Mouse (Mus musculus) MN1 (cell line): ENCODE data around the gene Abhd17b.
"Not testable (repeated sequence)": the region's sequence is repeated elsewhere in the genome, so short reads cannot be mapped to it uniquely, and the experiment has no call there.

ENCODE experiments used
- DNase-seq: peaks from one replicate; pipeline ENCODE4 v3.0.0-alpha.2; 2016; ENCODE audit warnings: low spot score

Gene Abhd17b

DNA sequence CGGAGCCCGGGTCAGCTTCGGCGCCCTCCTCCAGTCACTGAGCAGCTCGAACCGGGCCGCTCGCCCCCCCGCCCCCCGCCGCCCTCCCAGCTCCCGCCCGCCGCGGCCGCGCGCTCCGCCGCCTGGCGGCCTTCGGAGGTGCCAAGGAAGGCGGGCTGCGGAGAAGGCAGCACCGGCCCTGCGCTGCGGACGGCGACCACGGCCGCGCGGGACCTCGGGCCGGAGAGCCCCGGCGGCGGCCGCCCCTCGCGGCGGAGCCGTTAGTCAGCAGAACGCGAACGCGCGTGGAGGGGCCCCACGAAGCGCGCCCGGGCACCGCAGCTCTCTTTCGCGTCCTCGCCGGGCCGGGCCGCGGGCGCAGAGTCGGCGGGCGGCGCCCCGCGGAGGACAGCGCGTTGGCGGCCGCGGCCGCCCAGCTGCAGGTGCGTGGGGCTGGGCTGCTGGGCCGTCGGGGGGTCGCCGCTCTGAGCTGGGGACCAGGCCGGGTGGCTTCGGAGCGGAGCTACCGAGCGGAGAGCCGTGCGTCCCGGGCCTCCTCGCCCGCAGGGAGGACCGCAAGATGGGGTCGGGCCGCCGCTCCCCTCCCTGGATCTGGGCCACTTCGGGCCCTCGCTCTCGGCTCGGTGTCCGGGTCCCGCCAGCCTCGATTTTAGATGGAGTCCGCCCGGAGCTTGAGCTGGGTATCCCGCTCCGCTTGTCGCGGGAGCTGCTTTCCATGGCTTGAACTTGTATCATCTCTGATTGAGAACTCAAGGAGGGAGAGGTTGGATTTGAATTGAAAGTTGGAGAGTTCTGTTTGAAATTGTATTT, at the start of gene Abhd17b:
Abhd17b (plus strand) TSS at position 14 of the 810 bp plus-strand sequence.
- DNase-seq, result peak; percentile 53

DNA sequence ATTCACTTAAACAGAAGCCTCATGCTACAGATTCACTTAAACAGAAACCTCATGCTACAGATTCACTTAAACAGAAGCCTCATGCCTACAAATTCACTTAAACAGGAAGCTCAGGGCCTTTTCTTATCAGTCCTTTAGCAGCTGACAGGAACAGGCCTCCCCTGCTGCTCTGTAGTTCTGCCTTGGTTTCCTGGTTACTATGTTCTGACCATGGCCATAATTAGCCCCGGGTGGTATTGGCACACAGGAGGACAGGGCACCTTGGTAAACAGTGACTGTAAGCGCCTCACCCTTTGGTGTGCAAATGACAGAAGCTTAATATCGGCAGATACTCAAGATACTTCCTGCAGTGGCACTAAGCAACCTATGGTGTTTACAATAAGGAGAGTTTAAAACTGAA, 49.1 kb upstream of the Abhd17b start:
- no peak for DNase-seq

DNA sequence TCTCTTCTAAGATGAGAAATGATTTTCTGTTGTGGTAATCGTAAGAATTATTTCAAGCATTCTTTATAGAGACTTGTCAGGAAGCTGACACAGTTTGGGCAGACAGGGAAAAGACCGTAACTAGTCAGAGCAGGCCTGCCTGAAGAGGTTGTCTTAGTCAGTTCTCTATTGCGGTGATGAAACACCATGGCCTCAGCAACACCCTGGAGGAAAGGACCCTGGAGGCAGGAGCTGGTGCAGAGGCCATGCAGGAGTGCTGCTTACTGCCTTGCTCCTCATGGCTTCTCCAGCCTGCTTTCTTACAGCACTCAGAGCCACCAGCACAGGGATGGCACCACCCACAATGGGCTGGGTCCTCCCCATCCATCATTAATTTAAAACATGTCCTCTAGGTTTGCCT, 47.7 kb upstream of the Abhd17b start:
- DNase-seq, result no peak

DNA sequence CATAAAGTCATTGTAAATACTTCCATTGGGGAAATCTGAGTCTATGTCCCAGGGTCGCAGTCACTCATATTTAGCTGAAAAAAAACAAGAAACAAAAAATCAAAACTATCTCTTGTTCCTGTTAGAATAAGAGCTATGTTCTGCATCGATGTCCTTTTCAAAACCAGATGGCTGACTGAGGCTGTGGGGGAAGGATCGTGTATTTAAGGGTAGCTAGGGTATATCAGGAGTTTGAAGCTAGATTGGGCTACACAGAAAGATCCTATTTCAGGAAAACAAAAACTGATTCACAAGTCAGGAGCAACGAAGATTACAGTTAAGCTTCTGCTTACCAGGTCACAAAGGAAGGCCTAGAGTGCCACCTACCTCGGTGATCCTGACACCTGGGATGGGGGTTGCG, 42.7 kb upstream of the Abhd17b start:
- no peak for DNase-seq

DNA sequence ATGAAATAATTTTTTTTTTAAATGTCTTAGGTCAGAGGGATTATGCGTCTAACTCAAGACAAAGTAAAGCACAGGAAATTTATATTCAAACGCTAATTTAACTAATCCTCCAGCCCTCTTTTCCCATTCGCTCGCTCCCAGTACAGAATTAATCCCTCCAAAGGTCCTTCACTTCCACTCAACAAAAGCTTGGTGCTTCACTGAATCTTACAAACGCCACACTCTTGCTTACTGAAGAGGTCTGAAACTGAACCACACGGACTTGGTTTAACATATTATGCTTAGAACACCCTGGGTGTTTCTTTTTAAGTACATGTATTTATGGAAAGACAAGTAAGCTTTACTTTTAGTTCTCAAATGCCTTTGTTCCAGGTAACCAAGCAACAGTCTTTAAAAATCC, 41.7 kb upstream of the Abhd17b start:
- no peak for DNase-seq

DNA sequence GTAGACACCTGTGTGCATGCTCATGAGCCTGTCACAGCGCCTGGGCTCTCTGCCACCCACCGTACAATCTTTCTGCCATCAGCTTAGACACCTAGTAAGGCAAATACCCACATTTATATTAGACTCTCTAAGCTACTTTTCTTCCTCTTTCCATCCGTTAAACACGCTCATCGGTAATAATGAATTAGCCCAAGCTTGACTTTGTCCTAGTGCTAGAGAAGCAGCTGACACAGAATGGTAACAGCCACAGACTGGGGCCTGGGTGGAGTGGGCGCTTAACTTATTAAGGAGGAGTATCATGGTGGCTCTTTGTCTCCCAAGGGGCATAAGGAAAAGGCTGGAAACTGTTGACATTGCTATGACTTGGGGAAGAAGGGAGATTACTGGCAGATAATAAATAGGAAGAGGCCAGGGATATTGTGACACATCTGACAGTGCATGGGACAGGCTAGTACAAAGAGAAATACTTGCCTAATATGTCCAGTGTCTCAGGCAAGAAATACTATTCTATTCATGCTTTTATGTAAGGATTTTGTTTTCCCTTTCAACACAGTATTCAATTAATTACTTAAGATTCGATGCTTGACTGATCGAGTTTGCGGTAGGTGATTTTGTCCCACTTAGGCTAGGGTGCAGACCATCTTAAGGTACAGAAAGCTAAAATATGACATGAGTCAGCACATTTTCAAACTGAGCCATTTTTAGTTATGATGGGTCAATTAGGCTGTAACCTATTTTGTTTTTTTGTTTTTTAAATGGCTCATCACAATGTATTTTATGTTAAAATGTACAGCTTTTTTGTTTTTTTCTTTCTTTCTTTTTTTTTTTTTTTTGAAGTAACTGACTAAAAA, 41.0 kb upstream of the Abhd17b start:
- DNase-seq, result no peak

DNA sequence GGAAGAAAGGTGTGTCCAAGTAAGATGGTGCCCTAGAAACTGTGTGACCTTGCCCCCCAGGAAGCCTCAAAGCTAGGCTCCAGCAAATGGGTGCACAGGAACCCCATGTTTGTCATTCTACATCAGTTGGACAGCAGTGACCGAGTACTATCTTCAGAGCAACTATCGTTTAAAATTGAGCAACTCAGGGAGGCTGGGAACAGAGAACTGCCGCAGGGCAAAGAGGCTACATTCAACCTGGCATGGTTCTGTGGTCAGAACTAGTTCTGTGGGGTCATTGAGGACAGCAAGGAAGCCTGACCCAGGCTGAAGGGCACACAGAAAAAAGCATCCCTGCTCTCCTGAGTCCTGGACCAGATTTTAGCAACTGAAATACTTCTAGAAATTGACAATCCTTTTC, 37.2 kb upstream of the Abhd17b start:
- DNase-seq, result no peak

DNA sequence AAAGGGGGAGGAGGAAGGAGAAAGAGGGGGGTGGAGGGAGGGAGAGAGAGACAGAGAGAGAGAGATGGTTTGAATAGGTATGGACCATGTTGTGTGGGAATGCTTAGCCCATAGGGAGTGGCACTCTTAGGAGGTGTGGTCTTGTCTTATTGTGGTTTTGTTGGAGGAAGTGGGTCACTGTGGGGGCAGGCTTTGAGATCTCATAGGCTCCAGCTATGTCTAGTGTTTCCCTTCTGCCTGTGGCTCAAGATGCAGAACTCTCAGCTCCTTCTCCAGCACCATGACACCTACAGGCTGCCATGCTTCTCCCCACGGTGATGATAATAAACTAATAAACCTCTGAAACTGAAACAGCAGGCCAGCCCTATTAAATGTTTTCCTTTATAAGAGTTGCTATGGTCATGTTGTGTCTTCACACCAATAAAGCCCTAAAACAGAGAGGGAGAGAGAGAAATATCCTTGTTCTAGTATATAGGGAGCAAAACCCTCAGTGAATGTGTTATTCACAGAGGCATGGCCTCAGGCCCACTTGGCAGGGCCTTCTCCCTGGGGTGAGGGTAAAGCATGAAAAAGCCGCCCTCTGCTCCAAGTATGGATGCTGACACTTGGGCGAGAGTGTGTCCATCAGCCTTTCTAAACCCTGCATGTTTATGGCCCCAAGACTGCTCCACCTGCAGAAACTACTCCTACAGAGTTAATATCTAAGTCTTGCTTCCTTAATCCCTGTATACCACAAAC, 29.4 kb upstream of the Abhd17b start:
- DNase-seq, result no peak

DNA sequence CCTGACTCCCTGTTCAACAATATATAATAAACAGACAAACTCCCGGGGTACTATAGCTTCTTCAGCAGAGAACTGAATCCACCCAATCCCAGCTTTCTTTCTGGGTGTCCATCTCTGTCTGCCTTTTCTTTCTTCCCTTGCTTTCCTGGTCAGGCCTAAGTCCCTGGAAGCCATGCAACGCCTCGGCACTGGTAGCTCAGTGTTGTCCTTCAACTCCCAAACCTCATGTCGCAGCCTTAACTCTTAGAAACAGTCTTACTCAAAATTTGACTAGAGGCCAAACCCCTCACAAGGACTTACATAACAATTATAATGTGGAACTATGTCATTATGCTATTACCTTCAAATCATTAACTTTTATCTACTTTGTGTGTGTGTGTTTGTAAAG, 28.8 kb upstream of the Abhd17b start:
- DNase-seq, result no peak

DNA sequence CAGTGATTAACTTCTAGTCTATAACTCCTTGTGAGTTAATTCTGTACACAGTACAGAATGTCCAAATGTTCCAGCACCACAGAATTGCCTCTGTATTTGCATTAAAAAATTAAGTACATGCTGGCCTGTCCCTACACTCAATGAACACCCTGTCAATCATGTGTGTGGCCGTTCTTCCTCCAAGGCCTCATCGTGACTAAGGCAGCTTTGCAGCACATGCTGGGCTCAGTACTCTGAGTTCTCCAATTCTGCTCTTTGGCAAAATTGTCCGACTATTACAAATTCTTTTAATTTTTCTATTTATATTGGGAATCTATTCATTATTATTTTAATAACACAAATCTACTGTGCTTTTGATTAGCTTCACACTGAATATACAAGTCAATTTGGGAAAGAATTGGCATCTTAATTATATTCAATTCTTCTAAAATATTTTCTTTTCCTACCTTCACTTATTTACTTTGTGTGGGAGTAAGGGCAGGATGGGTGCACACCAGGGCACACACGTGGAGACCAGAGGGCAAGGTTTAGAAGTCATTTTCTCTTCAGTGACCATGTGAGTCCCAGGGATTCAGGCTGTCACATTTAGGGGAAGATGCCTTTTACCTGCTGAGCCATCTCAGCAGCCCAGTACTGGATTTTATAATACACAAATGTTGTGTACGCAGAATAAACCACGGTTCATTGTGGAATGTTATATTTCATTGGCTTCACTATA, 26.6 kb upstream of the Abhd17b start:
- DNase-seq, result no peak

DNA sequence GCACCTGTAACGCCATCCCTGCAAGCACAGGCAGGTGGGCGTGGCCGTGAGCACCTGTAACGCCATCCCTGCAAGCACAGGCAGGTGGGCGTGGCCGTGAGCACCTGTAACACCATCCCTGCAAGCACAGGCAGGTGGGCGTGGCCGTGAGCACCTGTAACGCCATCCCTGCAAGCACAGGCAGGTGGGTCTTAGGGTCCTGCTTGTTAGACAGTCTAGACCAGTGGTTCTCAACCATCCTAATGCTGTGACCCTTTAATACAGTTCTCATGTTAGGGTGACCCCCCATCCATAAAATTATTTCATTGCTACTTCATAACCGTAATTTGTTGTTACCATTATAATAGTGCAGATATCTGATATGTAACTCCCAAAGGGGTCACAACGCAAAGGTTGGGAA, 24.5 kb upstream of the Abhd17b start:
- DNase-seq, result not testable (repeated sequence)

DNA sequence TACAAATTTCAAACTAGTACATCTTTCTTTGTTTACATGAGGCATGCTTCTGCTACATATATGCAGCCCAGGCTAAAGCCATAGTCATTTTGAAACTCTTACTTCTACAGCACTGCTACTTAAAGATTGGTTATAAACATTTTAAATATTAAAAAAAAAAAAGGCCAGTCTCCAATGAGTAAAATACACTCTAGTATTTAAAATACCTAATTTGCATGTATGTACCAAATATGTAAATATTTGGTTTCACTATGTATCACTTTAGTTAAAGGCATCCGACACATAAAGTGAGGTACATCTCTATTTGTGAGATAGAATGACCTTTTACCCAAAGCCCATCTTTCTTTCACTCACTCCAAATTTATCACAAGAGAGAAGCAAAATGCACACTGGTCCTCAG, 24.0 kb upstream of the Abhd17b start:
- DNase-seq, result no peak

DNA sequence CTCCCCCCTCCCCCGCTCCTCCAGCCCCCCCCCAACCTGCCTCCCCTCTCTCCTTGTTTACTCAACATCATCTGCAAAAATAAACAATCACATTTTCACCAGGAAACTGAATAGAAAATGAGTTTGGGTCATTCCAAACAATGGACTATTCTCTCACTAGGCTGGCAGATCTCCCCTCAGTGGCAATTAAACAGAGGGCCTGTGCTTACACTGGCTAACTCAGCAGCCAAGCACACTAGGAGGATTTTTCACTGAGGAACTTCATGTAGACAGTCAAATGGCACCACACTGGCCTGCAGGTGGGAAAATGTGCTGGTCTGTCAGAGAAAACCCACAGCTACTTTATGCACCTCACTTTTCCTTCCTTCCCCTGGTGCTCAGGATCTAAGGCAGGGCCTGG, 23.5 kb upstream of the Abhd17b start:
- no peak for DNase-seq

DNA sequence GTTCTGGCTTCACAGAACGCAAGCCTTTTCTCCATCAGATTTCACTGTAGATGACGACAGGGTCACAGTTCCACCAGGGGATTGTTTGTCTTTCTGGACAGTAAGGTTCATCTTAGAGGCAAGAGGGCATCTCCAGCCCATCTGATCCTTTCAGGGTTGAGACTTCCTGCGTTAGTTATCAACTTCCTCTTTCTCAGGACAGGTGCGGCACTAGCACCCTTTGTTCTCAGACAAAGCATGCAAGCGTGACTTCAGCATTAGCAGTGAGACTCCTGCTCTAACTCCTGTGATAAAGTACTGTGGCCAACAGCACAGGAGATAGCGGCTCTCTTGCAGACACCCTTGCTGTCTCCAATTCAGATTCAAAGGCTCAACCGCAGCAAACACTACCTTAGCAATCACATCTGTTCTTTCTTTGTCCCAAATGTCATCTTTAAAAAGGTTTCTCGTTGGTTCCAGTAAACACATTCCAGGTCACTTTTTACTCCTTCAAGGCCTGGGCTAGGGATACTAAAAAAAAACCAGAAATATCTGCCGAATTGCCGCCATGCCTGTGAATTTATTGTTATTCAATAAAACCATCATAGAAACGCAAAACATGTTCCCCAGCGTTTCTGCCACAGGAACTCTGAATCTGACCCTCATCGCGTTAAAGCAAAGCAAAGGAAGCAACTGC, 22.2 kb upstream of the Abhd17b start:
- no peak for DNase-seq

DNA sequence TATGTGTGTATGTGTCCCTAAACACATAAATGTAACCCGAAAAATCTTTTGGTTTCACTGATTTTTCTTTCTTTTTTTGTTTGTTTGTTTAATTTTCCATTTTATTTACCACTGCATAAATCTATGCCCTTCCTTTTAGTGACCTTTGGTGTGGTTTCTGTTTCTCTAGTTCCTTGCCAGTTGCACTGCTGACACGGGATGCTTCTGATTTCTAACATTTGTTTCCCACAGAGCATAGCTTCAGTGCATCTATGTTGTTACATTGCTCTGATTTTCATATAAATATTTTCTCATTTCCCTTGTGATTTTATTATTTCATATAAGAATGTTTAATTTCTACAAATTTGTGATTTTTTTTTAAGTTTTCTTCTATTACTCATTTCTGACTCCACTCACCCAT, 17.6 kb upstream of the Abhd17b start:
- no peak for DNase-seq

DNA sequence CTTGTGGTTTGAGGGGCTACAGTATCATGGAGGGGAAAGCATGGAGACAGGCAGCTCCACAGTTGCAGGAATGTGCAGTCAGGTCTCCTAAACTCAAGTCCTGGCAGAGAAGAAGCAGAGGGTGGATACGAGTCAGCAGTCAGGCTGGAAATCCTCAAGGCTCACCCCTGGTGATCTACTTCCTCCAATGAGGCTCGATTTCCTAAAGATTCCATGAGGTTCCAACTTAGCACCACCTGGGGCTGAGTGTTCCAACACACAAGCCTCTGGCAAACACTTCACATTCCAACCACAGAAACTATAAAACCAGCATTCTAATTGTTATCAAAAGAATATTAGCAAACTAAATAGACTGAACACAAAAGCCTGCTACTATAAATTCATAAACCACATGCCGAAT, 16.1 kb upstream of the Abhd17b start:
- DNase-seq, result no peak

DNA sequence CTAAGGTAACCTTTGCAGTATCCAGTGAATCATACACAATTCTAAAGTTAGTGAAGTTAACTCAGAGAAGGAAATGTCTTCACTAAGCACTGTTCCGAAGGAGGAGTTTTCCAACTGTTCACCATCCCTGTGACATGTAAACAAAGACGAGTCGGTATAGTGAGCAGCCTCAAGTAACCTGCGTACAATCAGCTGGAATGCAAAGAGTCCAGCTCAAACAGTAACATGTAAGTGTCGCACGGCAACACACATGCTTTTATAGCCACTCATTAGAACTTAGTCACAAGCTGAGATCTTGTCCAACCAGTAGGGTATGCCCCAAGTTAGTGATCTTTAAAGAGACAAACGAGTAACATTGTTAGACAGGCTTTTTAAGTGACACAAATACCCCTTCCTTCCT, 15.3 kb upstream of the Abhd17b start:
- no peak for DNase-seq

DNA sequence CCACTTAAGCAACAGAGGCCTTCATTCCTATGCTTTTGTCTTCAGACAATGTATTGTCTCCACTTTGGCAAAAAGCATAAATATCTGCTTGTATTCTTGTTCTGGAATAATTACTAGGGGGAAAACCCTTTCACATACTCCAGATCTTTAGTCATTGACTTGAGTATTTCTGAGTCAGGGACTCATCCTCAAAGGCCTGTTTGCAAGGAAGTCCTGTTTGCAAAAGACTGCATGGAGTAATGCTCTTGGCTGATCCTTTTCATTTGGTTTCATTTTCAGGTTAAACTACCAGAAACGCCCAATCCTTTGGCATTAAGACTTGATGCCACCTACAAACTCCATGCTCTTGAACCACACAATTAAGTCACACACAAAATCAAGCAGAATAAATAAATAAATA, 9.1 kb upstream of the Abhd17b start:
- DNase-seq, result no peak

DNA sequence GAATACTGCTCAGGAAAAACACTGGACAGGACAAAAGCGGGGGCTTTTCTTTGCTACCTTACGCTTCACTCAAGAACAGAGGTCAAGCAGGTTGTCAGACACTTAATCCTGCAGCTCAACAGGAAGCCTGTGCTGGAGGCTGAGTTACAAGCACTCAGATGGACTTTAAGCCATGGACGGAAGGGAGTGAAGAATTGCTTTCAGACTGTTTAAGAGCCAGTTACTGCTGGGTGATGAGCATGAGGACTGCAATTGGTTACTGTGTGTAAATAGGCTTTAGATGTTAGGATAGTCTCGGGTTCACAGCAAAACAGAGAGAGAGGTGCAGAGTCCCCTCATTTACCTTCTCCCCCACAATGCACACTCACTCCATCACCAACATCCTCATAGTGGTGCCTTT, 7.7 kb upstream of the Abhd17b start:
- DNase-seq, result no peak

DNA sequence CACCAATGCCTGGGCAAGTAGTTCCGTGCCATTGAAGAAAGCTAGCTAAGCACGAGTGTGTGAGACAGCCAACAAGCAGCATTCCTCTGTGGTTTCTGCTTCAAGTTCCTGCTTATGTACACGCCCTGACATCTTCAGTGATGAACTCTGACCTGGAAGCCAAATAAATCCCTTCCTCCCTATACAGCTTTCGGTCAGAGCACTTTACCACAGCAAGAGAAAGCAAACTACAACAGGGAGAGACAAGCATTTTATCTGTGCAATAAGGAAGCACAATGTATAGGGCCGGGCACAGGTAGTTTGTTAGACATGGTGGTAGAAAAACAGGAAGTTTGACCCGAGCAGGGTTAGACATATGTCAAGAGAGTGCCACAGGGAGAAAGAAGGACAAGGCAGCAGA, 6.8 kb upstream of the Abhd17b start:
- DNase-seq, result no peak

DNA sequence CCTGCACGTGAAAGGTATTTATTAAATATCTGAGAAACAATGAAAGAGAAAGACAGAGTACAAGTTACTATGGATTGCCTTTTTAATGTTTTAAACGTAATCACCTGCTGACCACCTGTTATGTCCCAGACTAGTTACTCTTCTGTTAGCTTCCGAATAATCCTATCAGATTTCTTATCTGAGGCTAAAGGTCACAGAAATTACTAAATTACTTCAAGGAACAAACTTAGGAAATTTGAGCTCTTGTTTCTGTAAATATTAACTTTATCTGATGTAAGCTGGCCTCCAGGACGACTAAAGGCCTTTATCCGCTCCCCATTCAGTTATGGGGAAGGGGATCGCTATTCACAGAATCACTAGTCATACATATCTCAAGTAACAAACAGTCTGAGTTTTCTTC, 1.3 kb upstream of the Abhd17b start:
- no peak for DNase-seq
